Mouse (Mus musculus): ENCODE measurements at regions not wholly inside any gene's neighbourhood (a gene's known extent, or its start where the extent isn't known, plus 50 kb on each side); places are given as distances from the start of the nearest gene placed in this dataset.

- peak; percentile 67 for DNase-seq
These were observed 59.3 kb upstream of the Kcnd3 start for GRCm38 (mm10) chr3:105392611-105393514.

Measured in lung, postnatal 14 days (tissue).